Mouse (Mus musculus) cortical plate, adult 2 months (tissue): ENCODE data around the gene Dnal1.

Source experiments
- CTCF ChIP-seq: fragments of 200-500 bp; IDR thresholded peaks from 2 replicates; pipeline ENCODE4 v1.5.1; 2011; ENCODE audit warnings: mild to moderate bottlenecking, control low read depth, low read length; ENCODE audit not compliant: insufficient read depth; ENCODE audit errors: extremely low read depth
- POLR2A ChIP-seq: fragments of 200-500 bp; IDR thresholded peaks from 2 replicates; pipeline ENCODE4 v1.6.1; 2011; ENCODE audit warnings: mild to moderate bottlenecking, low read length, control low read depth; ENCODE audit not compliant: insufficient read depth; ENCODE audit errors: extremely low read depth

DNA sequence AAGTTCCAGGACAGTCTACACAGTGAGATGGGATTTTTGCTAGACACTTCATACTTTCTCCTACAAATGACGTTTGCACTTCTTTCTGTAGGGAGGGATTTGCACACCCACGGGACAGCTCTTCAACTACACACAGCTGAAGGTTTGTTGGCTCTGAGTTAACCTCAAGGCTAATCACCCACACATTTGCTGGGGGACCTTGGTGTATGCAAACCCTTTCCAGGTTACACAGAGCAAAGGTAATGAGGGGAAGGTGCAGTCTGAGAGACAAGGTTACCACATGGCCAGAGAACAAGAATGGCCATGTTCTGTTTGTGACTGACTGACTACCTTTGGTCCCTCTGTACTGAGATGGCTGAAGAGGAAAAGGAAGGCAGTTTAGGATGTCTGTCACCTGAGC, 30.3 kb upstream of the Dnal1 start:
- TF ChIP-seq POLR2A (no peak), CTCF (no peak)
